Mouse (Mus musculus) kidney, adult 11 months (tissue): ENCODE data around the gene C2cd4c.

Experiments
- DNase-seq: peaks from one replicate; pipeline ENCODE4 v3.0.0; 2022

Gene C2cd4c

GRCm38 (mm10) chr10:79613578-79614304 lies at the start of gene C2cd4c:
Gene C2cd4c, minus strand, starts transcription at chr10:79614025.
- DNase-seq = peak; percentile 72

- DNase-seq = no peak
These were observed 48.0 kb upstream of the C2cd4c start for GRCm38 (mm10) chr10:79661861-79662260.

- DNase-seq = no peak
These were observed 46.5 kb upstream of the C2cd4c start for GRCm38 (mm10) chr10:79660298-79660697.

GRCm38 (mm10) chr10:79658829-79659228 lies 45.0 kb upstream of the C2cd4c start:
- DNase-seq = no peak

- no peak for DNase-seq
These were observed 41.1 kb upstream of the C2cd4c start for GRCm38 (mm10) chr10:79654946-79655395.

GRCm38 (mm10) chr10:79652789-79653188 lies 39.0 kb upstream of the C2cd4c start:
- no peak for DNase-seq

- peak; percentile 46 for DNase-seq
These were observed 35.4 kb upstream of the C2cd4c start for GRCm38 (mm10) chr10:79649070-79649751.

- no peak for DNase-seq
These were observed 31.9 kb upstream of the C2cd4c start, which contains the start of gene Odf3l2 for GRCm38 (mm10) chr10:79645711-79646110. Gene Odf3l2, minus strand, starts transcription at chr10:79645738.

GRCm38 (mm10) chr10:79638486-79639204 lies 24.8 kb upstream of the C2cd4c start:
- no peak for DNase-seq

- no peak for DNase-seq
These were observed 23.6 kb upstream of the C2cd4c start, which contains the start of gene Shc2 for GRCm38 (mm10) chr10:79637128-79638110. Gene Shc2, minus strand, starts transcription at chr10:79637918.

- no peak for DNase-seq
These were observed 22.5 kb upstream of the C2cd4c start for GRCm38 (mm10) chr10:79636287-79636686.

GRCm38 (mm10) chr10:79633006-79633777 lies 19.4 kb upstream of the C2cd4c start:
- DNase-seq = no peak

GRCm38 (mm10) chr10:79631432-79631831 lies 17.6 kb upstream of the C2cd4c start:
- no peak for DNase-seq

- DNase-seq = no peak
These were observed 14.6 kb upstream of the C2cd4c start for GRCm38 (mm10) chr10:79628377-79628776.

GRCm38 (mm10) chr10:79626156-79626555 lies 12.3 kb upstream of the C2cd4c start:
- no peak for DNase-seq

- DNase-seq = no peak
These were observed 11.6 kb upstream of the C2cd4c start for GRCm38 (mm10) chr10:79625398-79625797.

GRCm38 (mm10) chr10:79623950-79624349 lies 10.1 kb upstream of the C2cd4c start:
- DNase-seq = no peak

GRCm38 (mm10) chr10:79616376-79616775 lies 2.6 kb upstream of the C2cd4c start:
- DNase-seq = no peak

- DNase-seq = no peak
These were observed 2.0 kb upstream of the C2cd4c start for GRCm38 (mm10) chr10:79615860-79616259.

GRCm38 (mm10) chr10:79614305-79614643 lies 449 bp upstream of the C2cd4c start:
- no peak for DNase-seq
